Mouse (Mus musculus) testis, adult 2 months (tissue): ENCODE results near the gene Zfp512. TPM values are rescaled to one million over a fixed set of nuclear protein-coding genes. Genes with fewer than 3 reads are reported as not detected.

Experiments used
- H3K27ac ChIP-seq: fragments of 200-500 bp; 2 replicates; pipeline ENCODE4 v1.5.1; 2012; ENCODE audit warnings: low read depth, low read length; ENCODE audit not compliant: control insufficient read depth, insufficient read depth
- H3K27me3 ChIP-seq: fragments of 200-500 bp; 2 replicates; pipeline ENCODE4 v1.6.1; 2012; ENCODE audit warnings: mild to moderate bottlenecking, low read length, moderate library complexity; ENCODE audit not compliant: control insufficient read depth, insufficient read depth
- H3K36me3 ChIP-seq: fragments of 200-500 bp; 2 replicates; pipeline ENCODE4 v1.6.1; 2012; ENCODE audit warnings: mild to moderate bottlenecking, low read length; ENCODE audit not compliant: control insufficient read depth, insufficient read depth
- H3K4me1 ChIP-seq: fragments of 200-500 bp; 2 replicates; pipeline ENCODE4 v1.6.1; 2012; ENCODE audit warnings: low read length; ENCODE audit not compliant: control insufficient read depth, insufficient read depth
- H3K4me3 ChIP-seq: fragments of 200-500 bp; 2 replicates; pipeline ENCODE4 v1.5.1; 2012; ENCODE audit warnings: low read depth, mild to moderate bottlenecking, low read length, moderate library complexity, mixed read lengths; ENCODE audit not compliant: control insufficient read depth
- CTCF ChIP-seq: fragments of 200-500 bp; IDR thresholded peaks from 2 replicates; pipeline ENCODE4 v1.5.1; 2012; ENCODE audit warnings: low read depth, mild to moderate bottlenecking, inconsistent platforms, low read length, moderate library complexity; ENCODE audit not compliant: control insufficient read depth, insufficient read depth, insufficient replicate concordance
- POLR2A ChIP-seq: fragments of 200-500 bp; IDR thresholded peaks from 2 replicates; pipeline ENCODE4 v1.6.1; 2012; ENCODE audit warnings: low read depth, mild to moderate bottlenecking, inconsistent platforms, low read length, moderate library complexity; ENCODE audit not compliant: control insufficient read depth
- polyA plus RNA-seq: library from polyadenylated mRNA; depleted of rRNA; stranded (reverse); fragments of >200 nt; gene quantifications from 2 replicates; pipeline ENCODE4 v1.2.3, GENCODE M21; 2012

Zfp512 gene
- polyA plus RNA-seq, 1 experiment = 9.1 TPM

- Histone ChIP-seq H3K4me3 (no peak overlapping the region), H3K36me3 (no peaks in the 10 kb centered on the region; the same call in 1 of the 2 replicates)
- TF ChIP-seq POLR2A = no peak
- peak; percentile 24; the same call in 1 of the 2 replicates for TF ChIP-seq CTCF
Measured at GRCm38 (mm10) chr5:31470334-31470733, 18.1 kb downstream of the Zfp512 start.

GRCm38 (mm10) chr5:31480536-31480935, 28.3 kb downstream of the Zfp512 start:
- Histone ChIP-seq H3K27ac (no peak overlapping the region), H3K27me3 (no peaks in the 10 kb centered on the region), H3K4me3 (no peak overlapping the region), H3K4me1 (no peaks in the 10 kb centered on the region), H3K36me3 (peaks cover 2% of the 10 kb centered on the region)
- no peak for TF ChIP-seq CTCF
- no peak for TF ChIP-seq POLR2A

More at GRCm38 (mm10) chr5:31470334-31470733, 18.1 kb downstream of the Zfp512 start:
- no peaks in the 10 kb centered on the region for H3K4me1 ChIP-seq
- H3K27me3 ChIP-seq = no peaks in the 10 kb centered on the region
- no peak overlapping the region for H3K27ac ChIP-seq

GRCm38 (mm10) chr5:31485440-31485839, 33.2 kb downstream of the Zfp512 start, which contains the start of gene 4930548H24Rik:
TSS of gene 4930548H24Rik (plus strand) at chr5:31485740.
- Histone ChIP-seq H3K4me1 (no peaks in the 10 kb centered on the region), H3K4me3 (peak within 1 kb of the TSS; percentile 84), H3K27ac (no peak within 1 kb of the TSS), H3K27me3 (no peaks in the 10 kb centered on the region), H3K36me3 (no peaks in the 10 kb centered on the region; the same call in 1 of the 2 replicates)
- TF ChIP-seq POLR2A (no peak), CTCF (no peak)

GRCm38 (mm10) chr5:31487889-31488288, 35.7 kb downstream of the Zfp512 start:
- TF ChIP-seq POLR2A (no peak), CTCF (no peak)
- Histone ChIP-seq H3K27ac (no peak overlapping the region), H3K27me3 (no peaks in the 10 kb centered on the region), H3K4me1 (no peaks in the 10 kb centered on the region), H3K36me3 (no peaks in the 10 kb centered on the region), H3K4me3 (no peak overlapping the region)

GRCm38 (mm10) chr5:31489116-31489769, 37.0 kb downstream of the Zfp512 start:
- no peak overlapping the region for H3K27ac ChIP-seq
- no peaks in the 10 kb centered on the region for H3K36me3 ChIP-seq
- H3K4me3 ChIP-seq = no peak overlapping the region
- no peaks in the 10 kb centered on the region for H3K27me3 ChIP-seq
- TF ChIP-seq POLR2A (no peak), CTCF (no peak)
- peaks cover under 1% of the 10 kb centered on the region; the same call in 1 of the 2 replicates for H3K4me1 ChIP-seq

DNA sequence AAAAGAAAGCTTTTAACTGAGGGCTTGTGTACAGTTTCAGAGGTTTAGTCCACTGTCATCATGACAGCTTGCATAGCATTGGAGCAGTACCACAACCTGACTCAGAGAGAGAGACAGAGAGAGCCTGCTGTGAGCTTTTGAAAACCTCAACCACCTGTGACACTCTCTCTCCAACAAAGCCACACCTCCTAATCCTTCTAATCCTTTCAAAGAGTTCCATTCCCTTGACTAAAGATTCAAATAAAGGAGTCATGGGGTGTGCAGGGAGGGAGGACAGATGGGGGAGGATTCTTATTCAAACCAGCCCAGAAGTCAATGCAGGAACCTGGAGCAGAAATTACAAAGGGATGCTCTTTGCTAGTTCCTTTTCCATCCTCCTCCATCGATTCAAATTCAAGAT, 39.8 kb downstream of the Zfp512 start:
- peaks cover 8% of the 10 kb centered on the region for H3K4me1 ChIP-seq
- no peak overlapping the region for H3K27ac ChIP-seq
- no peaks in the 10 kb centered on the region for H3K36me3 ChIP-seq
- no peak for TF ChIP-seq CTCF
- TF ChIP-seq POLR2A = no peak
- H3K27me3 ChIP-seq = no peaks in the 10 kb centered on the region
- H3K4me3 ChIP-seq = no peak overlapping the region

DNA sequence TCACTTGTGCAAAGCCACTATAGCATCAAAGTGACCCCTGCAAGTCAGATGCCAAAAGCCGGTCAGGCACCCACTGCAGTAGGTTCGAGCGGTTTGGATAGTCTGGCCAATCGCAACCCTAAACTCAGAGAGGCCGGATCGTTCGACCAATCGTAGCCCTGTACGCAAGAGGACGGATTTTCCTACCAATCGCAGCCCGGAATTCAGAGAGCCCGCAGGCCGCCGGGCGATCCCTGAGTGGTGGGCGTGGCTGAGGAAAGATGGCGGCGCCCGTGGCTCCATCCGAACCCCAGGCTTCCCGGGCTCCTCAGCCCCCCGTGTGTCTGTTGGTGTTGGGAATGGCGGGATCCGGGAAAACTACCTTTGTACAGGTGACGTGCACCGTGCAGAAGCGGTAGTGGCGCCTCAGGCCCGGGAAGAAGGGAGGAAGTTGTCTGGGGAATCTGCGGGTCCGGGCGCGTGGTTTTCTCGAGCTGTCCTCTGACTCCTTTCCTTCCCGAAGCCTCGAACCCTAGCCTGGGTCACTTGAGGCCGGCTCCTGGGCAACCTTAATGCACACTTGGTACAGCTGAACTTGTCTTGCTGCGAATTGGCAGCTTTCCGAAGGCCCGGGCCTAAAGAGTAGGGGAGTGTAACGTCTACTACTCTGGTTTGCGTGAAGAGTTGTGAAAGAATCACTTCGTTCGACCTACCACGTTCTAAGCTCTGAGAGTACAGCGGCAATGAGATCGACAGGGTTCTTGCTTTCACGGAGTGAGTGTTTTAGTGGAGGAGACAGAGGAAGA, 42.5 kb downstream of the Zfp512 start, which contains the start of gene Gpn1:
Gpn1 (plus strand) TSS at position 229 of the 785 bp plus-strand sequence.
- peak within 1 kb of the TSS; percentile 97 for H3K4me3 ChIP-seq
- H3K27ac ChIP-seq = peak within 1 kb of the TSS; percentile 91
- TF ChIP-seq CTCF (no peak), POLR2A (peak; percentile 75)
- no peaks in the 10 kb centered on the region for H3K27me3 ChIP-seq
- H3K36me3 ChIP-seq = no peaks in the 10 kb centered on the region; the same call in 1 of the 2 replicates
- H3K4me1 ChIP-seq = peaks cover 8% of the 10 kb centered on the region
